Mouse (Mus musculus) liver, postnatal 0 days (tissue): Measurements from ENCODE around the gene Foxn3. TPM values are rescaled to one million over a fixed set of nuclear protein-coding genes. Genes with fewer than 3 reads are reported as not detected.

Source experiments
- ATAC-seq: fragments of 200-750 bp; cut with Nextera tagmentation; 2 replicates; pipeline ENCODE4 v1.8.0; 2017; ENCODE audit warnings: mild to moderate bottlenecking, moderate library complexity
- DNase-seq: peaks from one replicate; pipeline ENCODE4 v3.0.0-alpha.2; 2016
- H3K27ac ChIP-seq: fragments of 300-500 bp; sonication (generic); 2 replicates; pipeline ENCODE4 v1.5.1; 2014; ENCODE audit warnings: antibody characterized with exemption, moderate library complexity, mild to moderate bottlenecking, low read depth
- H3K27me3 ChIP-seq: fragments of 300-500 bp; sonication (generic); 2 replicates; pipeline ENCODE4 v1.6.1; 2014; ENCODE audit warnings: low read length, control low read depth, mixed read lengths; ENCODE audit not compliant: insufficient read depth
- H3K36me3 ChIP-seq: fragments of 300-500 bp; sonication (generic); replicated peaks from 2 replicates; pipeline ENCODE4 v1.6.1; 2014; ENCODE audit warnings: mild to moderate bottlenecking, control low read depth, low read length, moderate library complexity, mixed read lengths; ENCODE audit not compliant: insufficient read depth
- H3K4me1 ChIP-seq: fragments of 300-500 bp; sonication (generic); 2 replicates; pipeline ENCODE4 v1.6.1; 2014; ENCODE audit warnings: antibody characterized with exemption, mild to moderate bottlenecking, control low read depth; ENCODE audit not compliant: insufficient read depth
- H3K4me2 ChIP-seq: fragments of 300-500 bp; sonication (generic); 2 replicates; pipeline ENCODE4 v1.6.1; 2014; ENCODE audit warnings: low read depth, mild to moderate bottlenecking, low read length, moderate library complexity, mixed read lengths
- H3K4me3 ChIP-seq: fragments of 300-500 bp; sonication (generic); 2 replicates; pipeline ENCODE4 v1.5.1; 2014; ENCODE audit warnings: low read depth, low read length
- H3K9ac ChIP-seq: fragments of 300-500 bp; sonication (generic); replicated peaks from 2 replicates; pipeline ENCODE4 v1.6.1; 2014; ENCODE audit warnings: mild to moderate bottlenecking, moderate library complexity
- H3K9me3 ChIP-seq: fragments of 300-500 bp; sonication (generic); 2 replicates; pipeline ENCODE4 v1.6.1; 2016; ENCODE audit warnings: mild to moderate bottlenecking, control low read depth, low read length, mixed read lengths
- CTCF ChIP-seq: sonication (generic); IDR thresholded peaks from 2 replicates; pipeline ENCODE4 v1.5.1; 2016; ENCODE audit warnings: antibody characterized with exemption, low read depth
- EP300 ChIP-seq: IDR thresholded peaks from 2 replicates; pipeline ENCODE4 v1.6.1; 2016; ENCODE audit warnings: antibody characterized with exemption, low read depth, mild to moderate bottlenecking
- WGBS: fragments of 180-500 bp; shearing (Covaris S2); extraction: QIAGEN DNeasy Blood & Tissue Kit; methylation state at CpG from one replicate; pipeline ENCODE4 v1.1.7; 2014; ENCODE audit not compliant: insufficient replicate concordance; 5-methylcytosine and 5-hydroxymethylcytosine counted together
- polyA plus RNA-seq: library from polyadenylated mRNA; unstranded; fragments of >200 nt; fragmentation: Nextera tagmentation; extraction: Ambion mirVana; gene quantifications from 2 replicates; pipeline ENCODE4 v1.2.1, GENCODE M21; 2015

Foxn3 gene
- polyA plus RNA-seq, 1 experiment from 2014 or later = 31.2 TPM

GRCm38 (mm10) chr12:99455580-99455979 lies 107.8 kb downstream of the Foxn3 start:
- no peak for DNase-seq
- H3K27ac ChIP-seq = no peak overlapping the region
- H3K4me3 ChIP-seq = no peak overlapping the region
- H3K4me2 ChIP-seq = no peak overlapping the region
- no peaks in the 10 kb centered on the region for H3K36me3 ChIP-seq
- H3K9me3 ChIP-seq = no peaks in the 10 kb centered on the region
- no peak overlapping the region for H3K9ac ChIP-seq
- ATAC-seq = no peak
- 87% methylated on average over 8 of the region's 8 CpGs for WGBS
- no peaks in the 10 kb centered on the region for H3K27me3 ChIP-seq
- H3K4me1 ChIP-seq = peaks cover 16% of the 10 kb centered on the region
- TF ChIP-seq EP300 (no peak), CTCF (no peak)

GRCm38 (mm10) chr12:99454394-99454793 lies 109.0 kb downstream of the Foxn3 start:
- no peaks in the 10 kb centered on the region for H3K27me3 ChIP-seq
- 83% methylated on average over 9 of the region's 9 CpGs for WGBS
- no peak overlapping the region for H3K4me2 ChIP-seq
- H3K4me1 ChIP-seq = peaks cover 16% of the 10 kb centered on the region
- H3K4me3 ChIP-seq = no peak overlapping the region
- no peaks in the 10 kb centered on the region for H3K9me3 ChIP-seq
- no peaks in the 10 kb centered on the region for H3K36me3 ChIP-seq
- H3K9ac ChIP-seq = no peak overlapping the region
- no peak for DNase-seq
- TF ChIP-seq EP300 (no peak), CTCF (no peak)
- ATAC-seq = no peak
- H3K27ac ChIP-seq = no peak overlapping the region

GRCm38 (mm10) chr12:99453797-99454196 lies 109.6 kb downstream of the Foxn3 start:
- H3K4me3 ChIP-seq = no peak overlapping the region
- DNase-seq = no peak
- no peaks in the 10 kb centered on the region for H3K9me3 ChIP-seq
- WGBS = 77% methylated on average over 4 of the region's 4 CpGs
- no peak for TF ChIP-seq EP300
- no peak for TF ChIP-seq CTCF
- ATAC-seq = no peak
- H3K4me2 ChIP-seq = no peak overlapping the region
- peaks cover 16% of the 10 kb centered on the region for H3K4me1 ChIP-seq
- no peaks in the 10 kb centered on the region for H3K36me3 ChIP-seq
- no peak overlapping the region for H3K27ac ChIP-seq
- H3K27me3 ChIP-seq = no peaks in the 10 kb centered on the region
- no peak overlapping the region for H3K9ac ChIP-seq

- no peak overlapping the region for H3K4me2 ChIP-seq
- WGBS = 91% methylated on average over 6 of the region's 6 CpGs
- peaks cover 6% of the 10 kb centered on the region for H3K4me1 ChIP-seq
- H3K9ac ChIP-seq = no peak overlapping the region
- H3K27ac ChIP-seq = no peak overlapping the region
- no peaks in the 10 kb centered on the region for H3K36me3 ChIP-seq
- H3K9me3 ChIP-seq = no peaks in the 10 kb centered on the region
- DNase-seq (no peak), ATAC-seq (no peak)
- no peak for TF ChIP-seq CTCF
- TF ChIP-seq EP300 = no peak
- no peaks in the 10 kb centered on the region for H3K27me3 ChIP-seq
- no peak overlapping the region for H3K4me3 ChIP-seq
These were observed 113.3 kb downstream of the Foxn3 start for GRCm38 (mm10) chr12:99450076-99450475.

GRCm38 (mm10) chr12:99447791-99448190 lies 115.6 kb downstream of the Foxn3 start:
- no peaks in the 10 kb centered on the region for H3K27me3 ChIP-seq
- WGBS = 86% methylated on average over 5 of the region's 5 CpGs
- ATAC-seq = no peak
- no peak overlapping the region for H3K4me3 ChIP-seq
- no peak overlapping the region for H3K27ac ChIP-seq
- DNase-seq = no peak
- H3K9ac ChIP-seq = no peak overlapping the region
- H3K9me3 ChIP-seq = no peaks in the 10 kb centered on the region
- no peak overlapping the region for H3K4me2 ChIP-seq
- H3K4me1 ChIP-seq = peaks cover 2% of the 10 kb centered on the region; the same call in 1 of the 2 replicates
- no peaks in the 10 kb centered on the region for H3K36me3 ChIP-seq
- 0 out of 2 replicates have a peak, but pooled peaks have one; percentile 1 for TF ChIP-seq CTCF
- no peak for TF ChIP-seq EP300

- Histone ChIP-seq H3K9ac (no peak overlapping the region), H3K27ac (no peak overlapping the region), H3K4me3 (no peak overlapping the region), H3K9me3 (no peaks in the 10 kb centered on the region), H3K4me1 (peaks cover 2% of the 10 kb centered on the region; the same call in 1 of the 2 replicates), H3K4me2 (no peak overlapping the region), H3K27me3 (no peaks in the 10 kb centered on the region), H3K36me3 (no peaks in the 10 kb centered on the region)
- DNase-seq = no peak
- no peak for TF ChIP-seq EP300
- no peak for TF ChIP-seq CTCF
- 72% methylated on average over 6 of the region's 6 CpGs for WGBS
- no peak for ATAC-seq
These were observed 118.2 kb downstream of the Foxn3 start for GRCm38 (mm10) chr12:99445018-99445674.

GRCm38 (mm10) chr12:99442819-99443218 lies 120.6 kb downstream of the Foxn3 start:
- no peak overlapping the region for H3K27ac ChIP-seq
- H3K36me3 ChIP-seq = no peaks in the 10 kb centered on the region
- H3K9me3 ChIP-seq = no peaks in the 10 kb centered on the region
- TF ChIP-seq EP300 (no peak), CTCF (no peak)
- DNase-seq = no peak
- H3K9ac ChIP-seq = no peak overlapping the region
- no peak for ATAC-seq
- WGBS = 88% methylated on average over 3 of the region's 3 CpGs
- no peak overlapping the region for H3K4me3 ChIP-seq
- H3K4me1 ChIP-seq = peaks cover 2% of the 10 kb centered on the region; the same call in 1 of the 2 replicates
- H3K4me2 ChIP-seq = no peak overlapping the region
- H3K27me3 ChIP-seq = no peaks in the 10 kb centered on the region
